Mouse (Mus musculus): ENCODE data around the gene Relt.

Gene Relt

GRCm38 (mm10) chr7:100860450-100860849, 2.8 kb downstream of the Relt start:
- no peak for TF ChIP-seq GATA4 (IDR thresholded peaks at IDR 0.05; ENCODE audit: insufficient replicate concordance, low read length)

DNA sequence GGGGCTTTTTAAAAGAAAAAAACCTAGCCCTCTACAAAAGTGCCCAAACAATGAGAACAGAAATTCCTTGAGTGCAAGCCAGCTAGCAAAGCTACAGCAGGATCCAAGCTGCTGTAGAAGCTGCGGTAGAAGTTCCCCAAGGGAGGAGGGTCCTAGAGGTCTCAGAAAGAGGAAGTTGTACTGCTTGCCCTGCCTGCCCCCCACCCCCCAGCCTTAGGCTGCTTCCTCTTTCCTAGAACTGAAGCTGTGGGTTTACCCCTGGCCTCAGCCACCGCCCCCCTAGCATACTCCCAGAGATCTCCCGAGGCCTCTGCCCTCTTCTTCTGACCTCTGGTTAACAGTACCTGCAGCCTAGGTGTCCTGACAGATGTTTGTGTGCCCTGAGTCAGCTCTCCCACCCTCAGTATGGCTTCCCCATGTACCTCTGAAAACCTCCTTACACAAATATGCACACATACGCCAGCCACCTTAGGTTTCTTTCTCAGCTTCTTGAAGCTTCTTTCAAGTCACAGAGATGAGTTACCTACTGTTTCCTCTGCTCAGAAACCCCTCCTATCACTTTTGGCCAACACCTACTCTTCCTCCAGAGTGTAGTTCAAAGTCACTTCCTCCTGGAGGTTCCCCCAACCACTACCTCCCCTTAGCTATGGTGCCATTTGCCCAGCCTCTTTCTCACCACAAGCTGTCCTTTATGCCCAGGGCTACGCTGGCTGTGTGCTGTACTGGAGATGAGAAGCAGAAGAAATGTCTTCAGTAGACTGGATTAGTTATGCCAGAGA, 7.3 kb downstream of the Relt start:
- no peak for TF ChIP-seq GATA4 (IDR thresholded peaks at IDR 0.05; ENCODE audit: insufficient replicate concordance, low read length)

DNA sequence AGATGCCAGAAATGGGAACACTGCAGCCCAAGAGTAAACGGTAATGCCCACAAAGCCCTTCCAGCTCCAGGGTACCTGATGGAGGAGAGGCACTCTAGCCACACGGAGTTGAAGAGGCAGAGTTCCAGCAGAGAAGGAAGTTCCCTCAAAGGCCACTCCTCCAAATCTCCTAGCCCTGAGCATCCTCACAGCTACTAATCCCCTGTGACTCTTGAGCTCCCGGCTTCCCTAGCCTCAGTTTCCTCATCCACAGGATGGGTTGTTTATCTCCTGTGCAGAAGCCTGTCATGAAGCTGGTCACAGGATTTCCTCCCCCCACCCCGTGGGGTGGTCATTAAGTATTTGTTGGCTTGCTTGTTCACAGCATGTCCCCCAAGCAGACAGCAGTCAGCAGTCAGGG, 7.9 kb downstream of the Relt start:
- TF ChIP-seq GATA4 (IDR thresholded peaks at IDR 0.05; ENCODE audit: insufficient replicate concordance, low read length), result no peak

GRCm38 (mm10) chr7:100854861-100855260, 8.4 kb downstream of the Relt start:
- TF ChIP-seq GATA4 (IDR thresholded peaks at IDR 0.05; ENCODE audit: insufficient replicate concordance, low read length), result no peak

DNA sequence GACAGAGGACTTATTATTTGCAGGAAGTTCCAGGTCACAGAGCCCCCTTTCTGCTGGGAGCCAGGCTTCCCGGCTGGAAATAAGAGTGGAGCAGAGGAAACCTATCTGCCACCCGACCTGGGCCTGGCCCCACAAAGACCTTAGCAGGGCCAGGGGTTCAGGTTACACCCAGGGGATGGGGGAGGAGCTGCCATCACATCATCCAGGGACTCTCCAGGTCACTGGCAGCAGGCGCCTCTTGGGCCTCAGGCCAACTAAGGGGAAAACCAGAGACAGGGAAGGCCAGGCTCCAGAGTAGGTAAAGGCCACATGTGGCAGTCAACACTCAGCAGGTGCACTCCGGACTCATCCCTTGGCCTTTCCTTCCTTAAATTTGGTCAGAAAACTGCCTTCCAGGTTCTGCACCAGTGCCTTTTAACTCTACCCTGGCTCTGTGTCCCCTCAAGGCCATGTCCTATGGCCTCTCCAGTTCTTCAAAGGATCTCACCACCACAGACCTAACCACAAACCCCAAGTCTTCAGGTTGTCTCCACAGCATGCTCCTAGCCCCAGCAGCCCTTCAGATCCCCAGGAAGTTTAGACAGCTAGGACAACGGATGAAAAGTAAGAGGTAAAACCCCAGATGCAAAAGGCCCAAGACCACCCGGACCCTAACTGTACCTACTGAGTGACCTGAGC, 9.0 kb downstream of the Relt start:
- no peak for TF ChIP-seq GATA4 (IDR thresholded peaks at IDR 0.05; ENCODE audit: insufficient replicate concordance, low read length)

DNA sequence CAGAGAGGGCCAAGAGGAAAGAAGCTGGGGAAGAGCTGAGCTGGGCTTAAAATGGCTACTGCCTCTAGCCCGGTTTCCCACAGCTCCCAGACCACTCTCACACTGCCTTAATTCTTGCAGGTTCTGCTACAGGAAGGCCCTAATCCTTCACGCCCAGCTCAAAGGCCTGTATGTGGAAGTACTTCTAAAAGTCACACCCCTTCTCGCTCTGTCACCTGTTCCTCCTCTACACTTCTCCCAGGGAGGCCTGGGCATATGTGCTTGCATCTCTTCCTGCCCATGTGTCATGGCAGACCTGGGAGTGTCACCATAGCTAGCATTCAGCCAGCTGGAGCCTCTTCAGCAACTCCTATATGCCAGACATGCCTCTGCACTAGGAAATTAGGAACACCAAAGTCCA, 9.8 kb downstream of the Relt start:
- no peak for TF ChIP-seq GATA4 (IDR thresholded peaks at IDR 0.05; ENCODE audit: insufficient replicate concordance, low read length)

GRCm38 (mm10) chr7:100851481-100852356, 11.5 kb downstream of the Relt start:
- TF ChIP-seq GATA4 (IDR thresholded peaks at IDR 0.05; ENCODE audit: insufficient replicate concordance, low read length), result no peak

GRCm38 (mm10) chr7:100849508-100849907, 13.7 kb downstream of the Relt start:
- no peak for TF ChIP-seq GATA4 (IDR thresholded peaks at IDR 0.05; ENCODE audit: insufficient replicate concordance, low read length)

DNA sequence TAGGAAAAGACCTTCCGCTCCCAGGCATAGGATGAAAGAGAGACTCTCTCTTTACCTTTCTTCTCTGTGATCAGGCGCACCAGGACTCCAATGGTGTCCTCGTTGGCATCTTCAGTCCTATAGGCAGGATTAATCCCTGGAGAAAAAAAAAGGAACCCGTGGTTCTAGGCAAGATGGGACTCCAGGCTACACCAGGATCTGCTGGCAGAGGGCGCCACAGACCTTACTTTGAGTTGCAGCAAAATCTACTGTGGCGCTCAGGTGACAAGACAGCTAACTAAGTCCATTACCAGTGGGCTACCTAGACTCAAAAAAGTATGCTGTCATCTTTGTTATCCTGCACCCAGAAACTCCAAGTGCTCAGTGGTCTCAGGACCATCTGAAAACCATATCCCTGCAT, 14.5 kb downstream of the Relt start:
- no peak for TF ChIP-seq GATA4 (IDR thresholded peaks at IDR 0.05; ENCODE audit: insufficient replicate concordance, low read length)

GRCm38 (mm10) chr7:100847131-100847530, 16.1 kb downstream of the Relt start:
- no peak for TF ChIP-seq GATA4 (IDR thresholded peaks at IDR 0.05; ENCODE audit: insufficient replicate concordance, low read length)

DNA sequence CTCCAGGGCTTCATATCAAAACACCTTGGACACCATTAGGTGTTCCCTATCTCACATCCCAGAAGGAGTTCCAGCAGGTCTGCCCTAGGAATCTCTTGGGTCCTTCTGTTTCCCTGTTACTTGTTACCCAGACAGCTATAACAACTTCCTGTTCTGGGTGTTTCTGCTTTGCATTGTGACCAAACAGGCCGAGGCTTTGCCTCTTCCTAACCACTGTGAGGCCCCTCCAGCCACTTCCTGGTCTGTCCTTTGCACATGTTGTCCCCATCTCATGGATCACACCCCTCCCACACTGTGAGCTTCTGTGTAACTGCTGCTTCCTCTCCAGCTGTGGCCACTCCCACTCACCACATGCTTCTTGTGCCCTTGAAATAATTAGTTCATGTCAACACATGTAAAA, 17.8 kb downstream of the Relt start:
- TF ChIP-seq GATA4 (IDR thresholded peaks at IDR 0.05; ENCODE audit: insufficient replicate concordance, low read length), result no peak

DNA sequence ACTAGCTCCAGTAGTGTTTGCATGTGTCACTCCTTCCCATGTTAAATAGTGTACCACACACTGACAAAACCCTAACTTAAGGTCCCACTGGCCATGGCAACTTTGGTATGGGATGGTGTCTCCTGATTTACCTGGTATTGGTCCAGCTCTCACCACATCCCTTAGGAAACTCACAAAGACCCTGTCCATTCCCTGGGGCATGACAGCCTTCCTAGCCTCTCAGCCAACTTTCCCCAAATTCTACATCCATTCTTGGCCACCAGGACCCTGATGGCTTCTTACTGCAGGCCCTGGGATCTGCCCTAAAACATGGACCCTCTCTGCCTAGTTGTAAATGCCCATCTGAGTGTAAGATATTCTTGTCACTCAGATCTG, 18.2 kb downstream of the Relt start:
- TF ChIP-seq GATA4 (IDR thresholded peaks at IDR 0.05; ENCODE audit: insufficient replicate concordance, low read length), result no peak

DNA sequence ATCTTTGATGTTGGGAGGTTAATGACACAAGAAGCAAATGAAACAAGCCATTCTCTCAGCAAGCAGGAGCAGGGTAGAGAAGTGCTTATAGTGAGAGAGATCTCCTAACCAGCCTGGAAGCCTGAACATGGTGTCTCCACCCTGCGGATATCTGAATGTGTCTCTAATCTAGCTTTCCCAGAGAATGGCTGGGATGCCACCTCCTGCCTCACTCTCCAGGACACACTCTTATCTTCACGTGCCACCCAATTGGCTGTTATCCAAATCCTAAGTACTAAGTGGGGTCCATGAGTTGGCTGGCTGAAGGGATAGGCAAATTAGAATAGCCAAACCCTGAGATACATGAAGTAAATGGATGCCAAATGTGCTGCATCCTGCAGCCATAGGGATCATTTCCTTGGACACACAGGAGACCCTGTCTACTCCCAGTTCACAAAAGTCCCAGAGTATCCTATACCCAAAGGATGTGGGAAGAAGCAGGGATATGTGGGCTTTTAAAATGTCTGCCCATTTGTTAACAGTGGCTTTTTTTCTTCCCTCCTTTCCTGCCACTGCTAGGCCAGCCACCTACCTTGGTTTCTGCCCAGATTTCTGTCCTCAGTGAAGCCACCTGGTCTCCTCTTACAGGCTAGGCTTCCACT, 18.7 kb downstream of the Relt start:
- no peak for TF ChIP-seq GATA4 (IDR thresholded peaks at IDR 0.05; ENCODE audit: insufficient replicate concordance, low read length)

- TF ChIP-seq GATA4 (IDR thresholded peaks at IDR 0.05; ENCODE audit: insufficient replicate concordance, low read length), result no peak
Observed at GRCm38 (mm10) chr7:100843866-100844265, 19.4 kb downstream of the Relt start.

GRCm38 (mm10) chr7:100842175-100842574, 21.1 kb downstream of the Relt start:
- no peak for TF ChIP-seq GATA4 (IDR thresholded peaks at IDR 0.05; ENCODE audit: insufficient replicate concordance, low read length)
